Comparison of ENCODE assay signal across 9 mouse cellular contexts in genomic region chr10:85154195-85154594, GRCm38 (mm10). TPM values are rescaled to one million over a fixed set of nuclear protein-coding genes. Genes with fewer than 3 reads are reported as not detected.
DNase-seq lines count a peak whose midpoint lies in the region; ATAC-seq and TF ChIP-seq lines count a peak whose summit lies in the region.
"Had no signal": no experiment of that assay in that cellular context is flagged by ENCODE, and none has a peak within 500 bp of the region (broad histone marks: within the 10 kb centered on the region; RNA-seq: fewer than 3 reads in every experiment).

No protein-coding gene starts in this region.

- H3K4me2 ChIP-seq in forebrain, embryonic 14.5 days (ENCODE audit: low read length) = no peak overlapping the region
- no peak overlapping the region for H3K4me2 ChIP-seq in forebrain, embryonic 12.5 days
- H3K4me2 ChIP-seq in lung, postnatal 0 days (replicated peaks; ENCODE audit: low read depth, low read length) = no peak overlapping the region
- H3K4me2 ChIP-seq: limb, embryonic 13.5 days had no signal

- no peak for TF ChIP-seq EP300 in lung, postnatal 0 days (IDR thresholded peaks at IDR 0.05)

- TF ChIP-seq CTCF in lung, postnatal 0 days (IDR thresholded peaks at IDR 0.05) = peak; percentile 86

- no peak overlapping the region for H3K9ac ChIP-seq in forebrain, embryonic 14.5 days (ENCODE audit: low read length)
- H3K9ac ChIP-seq in forebrain, embryonic 12.5 days = no peak overlapping the region
- no peak overlapping the region for H3K9ac ChIP-seq in lung, postnatal 0 days (replicated peaks; ENCODE audit: low read depth)
- H3K9ac ChIP-seq: limb, embryonic 13.5 days had no signal

- no peak overlapping the region for H3K27ac ChIP-seq in forebrain, embryonic 14.5 days (ENCODE audit: low read depth, low read length)
- no peak overlapping the region for H3K27ac ChIP-seq in forebrain, embryonic 12.5 days
- no peak overlapping the region for H3K27ac ChIP-seq in lung, postnatal 0 days (ENCODE audit: low read length)
- H3K27ac ChIP-seq: limb, embryonic 13.5 days had no signal

- no peaks in the 10 kb centered on the region for H3K9me3 ChIP-seq in forebrain, embryonic 14.5 days (replicated peaks; ENCODE audit: control insufficient read depth, low read length)
- H3K9me3 ChIP-seq in forebrain, embryonic 12.5 days = no peaks in the 10 kb centered on the region
- H3K9me3 ChIP-seq in lung, postnatal 0 days (ENCODE audit: low read length) = no peaks in the 10 kb centered on the region
- H3K9me3 ChIP-seq: limb, embryonic 13.5 days had no signal

- H3K4me1 ChIP-seq in forebrain, embryonic 14.5 days (ENCODE audit: control insufficient read depth, insufficient read depth, low read length) = no peaks in the 10 kb centered on the region
- no peaks in the 10 kb centered on the region for H3K4me1 ChIP-seq in forebrain, embryonic 12.5 days
- H3K4me1 ChIP-seq in lung, postnatal 0 days (ENCODE audit: insufficient read depth, low read depth, low read length) = no peaks in the 10 kb centered on the region
- H3K4me1 ChIP-seq: limb, embryonic 13.5 days had no signal

- peak; percentile 76 for DNase-seq in forebrain, embryonic 14.5 days (ENCODE audit: low spot score)
- DNase-seq in 416B (ENCODE audit: low read depth) = peak; percentile 78
- DNase-seq in adrenal gland, adult 8-10 months = peak; percentile 23
- DNase-seq in embryo, embryonic 9.5 days (ENCODE audit: extremely low spot score) = peak; percentile 25
- DNase-seq in kidney, postnatal 36 days = peak; percentile 50 to 81
- DNase-seq in lung, postnatal 0 days (ENCODE audit: low spot score) = peak; percentile 73
- peak; percentile 33 for DNase-seq in skeletal muscle tissue, adult 2 months (ENCODE audit: low read depth, low spot score)

- H3K36me3 ChIP-seq in forebrain, embryonic 14.5 days (ENCODE audit: control insufficient read depth, insufficient read depth, low read length) = 0 out of 2 replicates have a peak, but pooled peaks cover 3% of the 10 kb centered on the region
- H3K36me3 ChIP-seq in forebrain, embryonic 12.5 days (replicated peaks) = peaks cover 3% of the 10 kb centered on the region
- no peaks in the 10 kb centered on the region for H3K36me3 ChIP-seq in lung, postnatal 0 days (ENCODE audit: insufficient read depth, low read length)

- H3K4me3 ChIP-seq in forebrain, embryonic 14.5 days (ENCODE audit: low read depth, low read length) = no peak overlapping the region
- H3K4me3 ChIP-seq in forebrain, embryonic 12.5 days (replicated peaks) = no peak overlapping the region
- no peak overlapping the region for H3K4me3 ChIP-seq in lung, postnatal 0 days (ENCODE audit: low read depth, low read length)
- H3K4me3 ChIP-seq: limb, embryonic 13.5 days had no signal

- no peaks in the 10 kb centered on the region for H3K27me3 ChIP-seq in forebrain, embryonic 14.5 days (replicated peaks; ENCODE audit: control insufficient read depth, insufficient read depth, low read length)
- no peaks in the 10 kb centered on the region for H3K27me3 ChIP-seq in forebrain, embryonic 12.5 days
- no peaks in the 10 kb centered on the region for H3K27me3 ChIP-seq in lung, postnatal 0 days (replicated peaks; ENCODE audit: insufficient read depth, low read length)
- H3K27me3 ChIP-seq: limb, embryonic 13.5 days had no signal

- WGBS in forebrain, embryonic 14.5 days = 10% methylated on average over 2 of the region's 2 CpGs
- WGBS in forebrain, embryonic 12.5 days = 3% methylated on average over 2 of the region's 2 CpGs
- 14% methylated on average over 2 of the region's 2 CpGs for WGBS in lung, postnatal 0 days

- ATAC-seq in forebrain, embryonic 14.5 days = no peak
- no peak for ATAC-seq in forebrain, embryonic 12.5 days (ENCODE audit: low FRiP score)
- ATAC-seq in lung, postnatal 0 days = no peak

RNA-seq across cellular contexts. Expression of gene Mterf2, which starts 26.4 kb away (rescaled TPM):
- polyA plus RNA-seq in forebrain, embryonic 14.5 days (2014; fragmentation: Nextera tagmentation; extraction: Ambion mirVana) = 31.3 and 34.9 TPM in 2 replicates
- polyA plus RNA-seq in forebrain, embryonic 12.5 days (2016; fragmentation: Nextera tagmentation; extraction: Ambion mirVana) = 26.1 and 30.0 TPM in 2 replicates
- 10 to 100 TPM in 2 of 4 experiments, 1 to 10 TPM in 2; 5.7 to 15.3 (median 8.8) TPM for total RNA-seq in adrenal gland, adult 8-10 months (2022)
- 7.2 and 7.3 TPM in 2 replicates for polyA plus RNA-seq in lung, postnatal 0 days (2015; fragmentation: Nextera tagmentation; extraction: Ambion mirVana)

RNA-seq across cellular contexts. Expression of gene Cry1, which starts 30.7 kb away (rescaled TPM):
- polyA plus RNA-seq in forebrain, embryonic 14.5 days (2014; fragmentation: Nextera tagmentation; extraction: Ambion mirVana) = 23.4 and 30.3 TPM in 2 replicates
- polyA plus RNA-seq in forebrain, embryonic 12.5 days (2016; fragmentation: Nextera tagmentation; extraction: Ambion mirVana) = 36.0 and 37.4 TPM in 2 replicates
- 10 to 100 TPM in 2 of 4 experiments, 1 to 10 TPM in 2; 6.5 to 13.4 (median 9.2) TPM for total RNA-seq in adrenal gland, adult 8-10 months (2022)
- 28.8 and 29.4 TPM in 2 replicates for polyA plus RNA-seq in lung, postnatal 0 days (2015; fragmentation: Nextera tagmentation; extraction: Ambion mirVana)

RNA-seq across cellular contexts. Expression of gene Tmem263, which starts 51.8 kb away (rescaled TPM):
- polyA plus RNA-seq in forebrain, embryonic 14.5 days (2014; fragmentation: Nextera tagmentation; extraction: Ambion mirVana) = 31.4 and 39.2 TPM in 2 replicates
- polyA plus RNA-seq in forebrain, embryonic 12.5 days (2016; fragmentation: Nextera tagmentation; extraction: Ambion mirVana) = 60.6 and 61.6 TPM in 2 replicates
- 10 to 100 TPM; 17.5 to 23.4 (median 20.6) TPM for total RNA-seq in adrenal gland, adult 8-10 months (2022)
- 30.3 and 33.4 TPM in 2 replicates for polyA plus RNA-seq in lung, postnatal 0 days (2015; fragmentation: Nextera tagmentation; extraction: Ambion mirVana)

RNA-seq across cellular contexts. Expression of gene Fhl4, which starts 51.9 kb away (rescaled TPM):
- 3.4 and 3.9 TPM in 2 replicates for polyA plus RNA-seq in forebrain, embryonic 14.5 days (2014; fragmentation: Nextera tagmentation; extraction: Ambion mirVana)
- 1.3 and 2.0 TPM in 2 replicates for polyA plus RNA-seq in forebrain, embryonic 12.5 days (2016; fragmentation: Nextera tagmentation; extraction: Ambion mirVana)
- under 1 TPM; 0.70 to 0.78 (median 0.75) TPM for total RNA-seq in adrenal gland, adult 8-10 months (2022)
- 0.42 and 0.57 TPM in 2 replicates for polyA plus RNA-seq in lung, postnatal 0 days (2015; fragmentation: Nextera tagmentation; extraction: Ambion mirVana)

Comparison
In these comparisons a context has a peak if more than half of its experiments do, and no peak if none do; other contexts are left out.
1. DNase-seq: peak in every context shown above with its lines; median percentile 78 in 416B; 76 in forebrain, embryonic 14.5 days; 73 in lung, postnatal 0 days; 66 in kidney, postnatal 36 days; 33 in skeletal muscle tissue, adult 2 months; 25 in embryo, embryonic 9.5 days; 23 in adrenal gland, adult 8-10 months.